Mouse (Mus musculus): ENCODE data around the gene Gm3448. TPM values are rescaled to one million over a fixed set of nuclear protein-coding genes. Genes with fewer than 3 reads are reported as not detected.

The Gm3448 gene
- total RNA-seq, 2 experiments from 2014 or later, result 1.0 to 1.5 TPM

DNA sequence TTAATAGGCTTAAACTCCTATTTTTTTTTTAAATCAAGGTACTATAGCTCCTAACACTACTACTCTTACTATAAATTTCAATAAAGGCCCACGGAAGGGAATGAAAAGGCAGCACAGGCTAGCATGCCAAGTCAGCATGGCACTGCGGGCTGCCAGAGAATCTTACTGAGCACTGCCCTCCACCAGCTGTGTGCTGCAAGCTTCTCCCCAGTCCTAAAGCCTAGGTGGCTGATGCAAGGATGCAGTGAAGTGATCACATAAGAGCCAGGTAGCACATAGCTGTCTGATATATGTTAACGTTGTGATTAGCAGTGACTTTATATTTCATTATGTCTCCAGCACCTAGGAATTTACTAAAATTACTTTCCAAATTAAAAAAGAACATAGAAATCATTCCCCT, 81.4 kb downstream of the Gm3448 start:
- DNase-seq, result no peak

- DNase-seq, result no peak
These were observed 82.5 kb downstream of the Gm3448 start for GRCm38 (mm10) chr17:14958686-14959327.

GRCm38 (mm10) chr17:14953452-14953851, 87.9 kb downstream of the Gm3448 start:
- DNase-seq, result no peak

- no peak for DNase-seq
These were observed 92.0 kb downstream of the Gm3448 start for GRCm38 (mm10) chr17:14949161-14949827.

Other genes starting within 250 kb of the Gm3448 start
- gene Wdr27, start 98.4 kb downstream of the Gm3448 start, total RNA-seq (2021), result 1 to 10 TPM in 1 of 2 experiments, under 1 TPM in 1; 0.85 to 1.7 TPM
- 10 to 100 TPM; 18.4 to 19.9 TPM for gene 1600012H06Rik, start 98.4 kb downstream of the Gm3448 start, total RNA-seq (2021)
- 10 to 100 TPM; 62.7 to 71.4 TPM for gene Phf10, start 80.3 kb downstream of the Gm3448 start, total RNA-seq (2021)
- 1 to 10 TPM; 2.1 to 4.9 TPM for gene 9030025P20Rik, start 63.1 kb downstream of the Gm3448 start, total RNA-seq (2021)
- 1 to 10 TPM in 1 of 2 experiments, not detected in 1; 1.0 TPM for gene Gm3417, start 62.7 kb downstream of the Gm3448 start, total RNA-seq (2021)
- 1 to 10 TPM; 1.1 to 2.2 TPM for gene Gm3435, start 31.4 kb downstream of the Gm3448 start, total RNA-seq (2021)
- gene Ermard, start 329 bp downstream of the Gm3448 start, total RNA-seq (2021), result 10 to 100 TPM; 24.7 to 41.4 TPM
- 1 to 10 TPM in 1 of 2 experiments, not detected in 1; 1.5 TPM for gene Tcte3, start within 50 bp of the Gm3448 start, total RNA-seq (2021)

Measured in gastrocnemius, postnatal 10 days (tissue).